17 mouse cellular contexts compared by ENCODE assay signal in the genomic region with DNA sequence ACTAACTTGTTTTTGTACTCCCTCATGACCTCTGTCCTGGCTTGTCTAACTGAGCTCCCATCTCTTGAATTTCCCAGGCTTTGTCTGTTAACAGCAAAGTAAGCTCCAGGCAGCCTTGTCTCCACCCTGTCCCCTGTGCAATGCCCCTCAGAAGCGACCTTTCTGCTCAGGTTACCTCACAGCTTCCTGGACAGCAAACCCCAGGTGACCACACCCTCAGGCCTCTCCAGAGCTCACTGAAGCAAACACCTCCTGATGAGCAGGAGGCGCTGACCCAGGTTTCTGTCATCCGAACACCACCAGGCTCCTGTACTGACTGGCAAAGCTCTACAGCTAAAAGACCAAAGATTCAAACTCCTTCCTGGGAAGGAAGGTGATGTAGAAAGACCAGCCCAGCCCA.
DNase-seq lines count a peak whose midpoint lies in the region; ATAC-seq and TF ChIP-seq lines count a peak whose summit lies in the region.
"Had no signal": no experiment of that assay in that cellular context is flagged by ENCODE, and none has a peak within 500 bp of the region (broad histone marks: within the 10 kb centered on the region; RNA-seq: fewer than 3 reads in every experiment).

No protein-coding gene starts in this region.

- H3K36me3 ChIP-seq in heart, embryonic 12.5 days, result peaks cover 9% of the 10 kb centered on the region
- 0 out of 2 replicates have a peak, but pooled peaks cover 2% of the 10 kb centered on the region for H3K36me3 ChIP-seq in kidney, postnatal 0 days (ENCODE audit: insufficient read depth, low read length)
- 0 out of 2 replicates have a peak, but pooled peaks cover 5% of the 10 kb centered on the region for H3K36me3 ChIP-seq in embryonic facial prominence, embryonic 12.5 days
- H3K36me3 ChIP-seq in stomach, postnatal 0 days (ENCODE audit: control insufficient read depth, insufficient read depth, low read length), result no peaks in the 10 kb centered on the region; the same call in 1 of the 2 replicates
- H3K36me3 ChIP-seq: hindbrain, embryonic 12.5 days had no signal

- no peaks in the 10 kb centered on the region for H3K9me3 ChIP-seq in heart, embryonic 12.5 days (replicated peaks)
- no peaks in the 10 kb centered on the region for H3K9me3 ChIP-seq in kidney, postnatal 0 days (replicated peaks; ENCODE audit: low read length)
- no peaks in the 10 kb centered on the region for H3K9me3 ChIP-seq in embryonic facial prominence, embryonic 12.5 days
- H3K9me3 ChIP-seq in stomach, postnatal 0 days (ENCODE audit: control insufficient read depth, low read length), result no peaks in the 10 kb centered on the region
- H3K9me3 ChIP-seq: embryonic facial prominence, embryonic 13.5 days; forebrain, embryonic 10.5 days; hindbrain, embryonic 12.5 days; liver, embryonic 13.5 days had no signal

- no peak for DNase-seq in heart, adult 8-10 months (ENCODE audit: low spot score)
- DNase-seq in kidney, postnatal 0 days (ENCODE audit: low spot score), result peak; percentile 16
- no peak for DNase-seq in kidney, adult 9 months
- DNase-seq in stomach, postnatal 0 days (ENCODE audit: low spot score), result peak; percentile 45
- DNase-seq in thymus, postnatal 10 days (ENCODE audit: low spot score in 2 of 2), result no peak
- DNase-seq in testis, postnatal 10 days (ENCODE audit: low spot score), result no peak
- DNase-seq: cerebellum, adult 18-20 months; gastrocnemius, postnatal 36 days; layer of hippocampus, adult 9-11 months; liver, embryonic 13.5 days; lung, postnatal 14 days; thymus, adult 2 months had no signal

- H3K4me3 ChIP-seq in heart, embryonic 12.5 days, result no peak overlapping the region
- H3K4me3 ChIP-seq in kidney, postnatal 0 days (replicated peaks; ENCODE audit: low read depth, low read length), result no peak overlapping the region
- no peak overlapping the region for H3K4me3 ChIP-seq in embryonic facial prominence, embryonic 12.5 days
- no peak overlapping the region for H3K4me3 ChIP-seq in stomach, postnatal 0 days (ENCODE audit: low read depth, low read length)
- H3K4me3 ChIP-seq: embryonic facial prominence, embryonic 13.5 days; forebrain, embryonic 10.5 days; hindbrain, embryonic 12.5 days; liver, embryonic 13.5 days had no signal

- no peaks in the 10 kb centered on the region for H3K27me3 ChIP-seq in heart, embryonic 12.5 days (replicated peaks)
- no peaks in the 10 kb centered on the region for H3K27me3 ChIP-seq in kidney, postnatal 0 days (ENCODE audit: insufficient read depth, low read length)
- no peaks in the 10 kb centered on the region for H3K27me3 ChIP-seq in embryonic facial prominence, embryonic 12.5 days
- H3K27me3 ChIP-seq in stomach, postnatal 0 days (ENCODE audit: control insufficient read depth, insufficient read depth, low read length), result no peaks in the 10 kb centered on the region
- H3K27me3 ChIP-seq: embryonic facial prominence, embryonic 13.5 days; hindbrain, embryonic 12.5 days; liver, embryonic 13.5 days had no signal

- no peak for ATAC-seq in heart, embryonic 12.5 days (ENCODE audit: insufficient number of reproducible peaks, low FRiP score)
- no peak; the same call in 1 of the 2 replicates for ATAC-seq in kidney, postnatal 0 days (replicated peaks; ENCODE audit: low FRiP score, low read depth)
- no peak for ATAC-seq in embryonic facial prominence, embryonic 12.5 days (ENCODE audit: insufficient number of reproducible peaks, insufficient read depth, low FRiP score, low TSS enrichment)
- peak; percentile 61 for ATAC-seq in stomach, postnatal 0 days (ENCODE audit: low FRiP score, low TSS enrichment)

- no peak for TF ChIP-seq CTCF in kidney, postnatal 0 days (IDR thresholded peaks at IDR 0.05; ENCODE audit: low read depth)
- TF ChIP-seq CTCF in stomach, postnatal 0 days (IDR thresholded peaks at IDR 0.05; ENCODE audit: low read depth), result no peak

- H3K4me1 ChIP-seq in heart, embryonic 12.5 days (replicated peaks), result peaks cover 71% of the 10 kb centered on the region
- peaks cover 2% of the 10 kb centered on the region for H3K4me1 ChIP-seq in kidney, postnatal 0 days (replicated peaks; ENCODE audit: insufficient read depth, low read length)
- peaks cover 23% of the 10 kb centered on the region for H3K4me1 ChIP-seq in embryonic facial prominence, embryonic 12.5 days
- H3K4me1 ChIP-seq in stomach, postnatal 0 days (replicated peaks; ENCODE audit: control insufficient read depth, insufficient read depth), result peaks cover 3% of the 10 kb centered on the region

- no peak overlapping the region for H3K4me2 ChIP-seq in heart, embryonic 12.5 days
- H3K4me2 ChIP-seq in kidney, postnatal 0 days (ENCODE audit: low read length), result no peak overlapping the region
- H3K4me2 ChIP-seq in embryonic facial prominence, embryonic 12.5 days (replicated peaks), result no peak overlapping the region
- H3K4me2 ChIP-seq in stomach, postnatal 0 days (replicated peaks; ENCODE audit: low read depth), result no peak overlapping the region
- H3K4me2 ChIP-seq: embryonic facial prominence, embryonic 13.5 days; hindbrain, embryonic 12.5 days; liver, embryonic 13.5 days had no signal

- no peak overlapping the region for H3K9ac ChIP-seq in heart, embryonic 12.5 days
- no peak overlapping the region for H3K9ac ChIP-seq in kidney, postnatal 0 days (ENCODE audit: low read depth, low read length)
- no peak overlapping the region for H3K9ac ChIP-seq in embryonic facial prominence, embryonic 12.5 days
- no peak overlapping the region for H3K9ac ChIP-seq in stomach, postnatal 0 days (ENCODE audit: low read length)
- H3K9ac ChIP-seq: embryonic facial prominence, embryonic 13.5 days; hindbrain, embryonic 12.5 days; liver, embryonic 13.5 days had no signal

- WGBS in heart, embryonic 12.5 days, result 72% methylated on average over 3 of the region's 3 CpGs
- WGBS in kidney, postnatal 0 days, result 37% methylated on average over 3 of the region's 3 CpGs
- WGBS in embryonic facial prominence, embryonic 12.5 days, result 66% methylated on average over 3 of the region's 3 CpGs
- WGBS in stomach, postnatal 0 days, result 47% methylated on average over 3 of the region's 3 CpGs

- TF ChIP-seq EP300 in stomach, postnatal 0 days (optimal IDR thresholded peaks at IDR 0.05), result no peak

- H3K27ac ChIP-seq in heart, embryonic 12.5 days (ENCODE audit: poor library complexity, severe bottlenecking), result peak overlapping the region; percentile 50
- no peak overlapping the region for H3K27ac ChIP-seq in kidney, postnatal 0 days
- H3K27ac ChIP-seq in embryonic facial prominence, embryonic 12.5 days, result peak overlapping the region; percentile 17; the same call in 1 of the 2 replicates
- H3K27ac ChIP-seq in stomach, postnatal 0 days (replicated peaks), result peak overlapping the region; percentile 61
- H3K27ac ChIP-seq: embryonic facial prominence, embryonic 13.5 days; forebrain, embryonic 10.5 days; hindbrain, embryonic 12.5 days; liver, embryonic 13.5 days had no signal

Comparison
In these comparisons a context has a peak if more than half of its experiments do, and no peak if none do; other contexts are left out.
1. DNase-seq: peak in kidney, postnatal 0 days (single experiment) and stomach, postnatal 0 days (single experiment); none in heart, adult 8-10 months (single experiment), kidney, adult 9 months (single experiment), thymus, postnatal 10 days (0 of 2) and testis, postnatal 10 days (single experiment).